Mouse (Mus musculus) forebrain, embryonic 15.5 days (tissue): ENCODE measurements around the gene Morf4l1. TPM values are rescaled to one million over a fixed set of nuclear protein-coding genes. Genes with fewer than 3 reads are reported as not detected.
A peak's percentile ranks its signal among the peaks of the same experiment; 100 is the strongest.

Source experiments
- ATAC-seq: fragments of 200-750 bp; cut with Nextera tagmentation; replicated peaks from 2 replicates; pipeline ENCODE4 v1.8.0; 2017; ENCODE audit warnings: mild to moderate bottlenecking, moderate TSS enrichment, moderate library complexity
- H3K27ac ChIP-seq: fragments of 300-500 bp; sonication (generic); replicated peaks from 2 replicates; pipeline ENCODE4 v1.5.1; 2015; ENCODE audit warnings: mild to moderate bottlenecking, inconsistent platforms
- H3K27me3 ChIP-seq: fragments of 300-500 bp; sonication (generic); 2 replicates; pipeline ENCODE4 v1.6.1; 2015; ENCODE audit warnings: inconsistent platforms
- H3K36me3 ChIP-seq: fragments of 300-500 bp; sonication (generic); 2 replicates; pipeline ENCODE4 v1.6.1; 2015; ENCODE audit warnings: mild to moderate bottlenecking, inconsistent platforms
- H3K4me1 ChIP-seq: fragments of 300-500 bp; sonication (generic); 2 replicates; pipeline ENCODE4 v1.6.1; 2015; ENCODE audit warnings: inconsistent platforms
- H3K4me2 ChIP-seq: fragments of 300-500 bp; sonication (generic); replicated peaks from 2 replicates; pipeline ENCODE4 v1.6.1; 2015; ENCODE audit warnings: mild to moderate bottlenecking, inconsistent platforms
- H3K4me3 ChIP-seq: fragments of 300-500 bp; sonication (generic); 2 replicates; pipeline ENCODE4 v1.5.1; 2015; ENCODE audit warnings: mild to moderate bottlenecking, inconsistent platforms
- H3K9ac ChIP-seq: fragments of 300-500 bp; sonication (generic); replicated peaks from 2 replicates; pipeline ENCODE4 v1.6.1; 2015; ENCODE audit warnings: mild to moderate bottlenecking, inconsistent platforms
- H3K9me3 ChIP-seq: fragments of 300-500 bp; sonication (generic); 2 replicates; pipeline ENCODE4 v1.6.1; 2016; ENCODE audit warnings: inconsistent platforms
- WGBS: fragments of 180-500 bp; shearing (Covaris S2); methylation state at CpG from one replicate; pipeline ENCODE4 v1.1.7; 2015; ENCODE audit warnings: mixed read lengths; 5-methylcytosine and 5-hydroxymethylcytosine counted together
- polyA plus RNA-seq: library from polyadenylated mRNA; unstranded; fragments of >200 nt; fragmentation: Nextera tagmentation; extraction: Ambion mirVana; gene quantifications from 2 replicates; pipeline ENCODE4 v1.2.1, GENCODE M21; 2015

The Morf4l1 gene
- polyA plus RNA-seq, 1 experiment from 2014 or later: 483 TPM

GRCm38 (mm10) chr9:90127146-90127545 is 12.6 kb upstream of the Morf4l1 start:
- Histone ChIP-seq H3K4me1 (peaks cover 12% of the 10 kb centered on the region; the same call in 1 of the 2 replicates), H3K27ac (no peak overlapping the region), H3K4me2 (no peak overlapping the region), H3K9ac (no peak overlapping the region), H3K9me3 (no peaks in the 10 kb centered on the region), H3K4me3 (no peak overlapping the region), H3K27me3 (no peaks in the 10 kb centered on the region), H3K36me3 (no peaks in the 10 kb centered on the region)
- no peak for ATAC-seq
- WGBS: 66% methylated on average over 6 of the region's 6 CpGs

- Histone ChIP-seq H3K27me3 (no peaks in the 10 kb centered on the region), H3K4me1 (peaks cover 12% of the 10 kb centered on the region; the same call in 1 of the 2 replicates)
- 1% methylated on average over 30 of the region's 30 CpGs for WGBS
Observed at GRCm38 (mm10) chr9:90126260-90127010, 11.9 kb upstream of the Morf4l1 start.

GRCm38 (mm10) chr9:90125416-90126099 is 11.0 kb upstream of the Morf4l1 start:
- no peak for ATAC-seq
- H3K27ac ChIP-seq: no peak overlapping the region
- peak overlapping the region; percentile 32 for H3K4me2 ChIP-seq
- H3K4me3 ChIP-seq: peak overlapping the region; percentile 15; the same call in 1 of the 2 replicates
- WGBS: 20% methylated on average over 7 of the region's 7 CpGs
- H3K9ac ChIP-seq: no peak overlapping the region
- peaks cover 12% of the 10 kb centered on the region; the same call in 1 of the 2 replicates for H3K4me1 ChIP-seq
- H3K27me3 ChIP-seq: no peaks in the 10 kb centered on the region
- H3K9me3 ChIP-seq: no peaks in the 10 kb centered on the region
- no peaks in the 10 kb centered on the region for H3K36me3 ChIP-seq

More at GRCm38 (mm10) chr9:90126260-90127010, 11.9 kb upstream of the Morf4l1 start:
- Histone ChIP-seq H3K9ac (no peak overlapping the region), H3K36me3 (no peaks in the 10 kb centered on the region), H3K4me3 (peak overlapping the region; percentile 15; the same call in 1 of the 2 replicates), H3K4me2 (peak overlapping the region; percentile 32), H3K27ac (no peak overlapping the region), H3K9me3 (no peaks in the 10 kb centered on the region)
- peak; percentile 58 for ATAC-seq

GRCm38 (mm10) chr9:90124873-90125245 is 10.3 kb upstream of the Morf4l1 start:
- ATAC-seq: peak; percentile 32; the same call in 1 of the 2 replicates
- peak overlapping the region; percentile 4; the same call in 1 of the 2 replicates for H3K4me3 ChIP-seq
- H3K4me1 ChIP-seq: peaks cover 12% of the 10 kb centered on the region; the same call in 1 of the 2 replicates
- 0 out of 2 replicates have a peak overlapping the region, but pooled peaks have one; percentile 13 for H3K4me2 ChIP-seq
- 20% methylated on average over 8 of the region's 8 CpGs for WGBS
- no peak overlapping the region for H3K27ac ChIP-seq
- H3K36me3 ChIP-seq: no peaks in the 10 kb centered on the region
- no peaks in the 10 kb centered on the region for H3K9me3 ChIP-seq
- H3K27me3 ChIP-seq: no peaks in the 10 kb centered on the region
- H3K9ac ChIP-seq: no peak overlapping the region

- no peak overlapping the region for H3K4me3 ChIP-seq
- H3K4me2 ChIP-seq: 0 out of 2 replicates have a peak overlapping the region, but pooled peaks have one; percentile 13
- WGBS: 39% methylated on average over 11 of the region's 11 CpGs
Observed at GRCm38 (mm10) chr9:90124156-90124872, 9.7 kb upstream of the Morf4l1 start.

GRCm38 (mm10) chr9:90122246-90122740 is 7.7 kb upstream of the Morf4l1 start:
- H3K4me3 ChIP-seq: no peak overlapping the region
- H3K4me1 ChIP-seq: peaks cover 12% of the 10 kb centered on the region; the same call in 1 of the 2 replicates
- H3K4me2 ChIP-seq: no peak overlapping the region
- ATAC-seq: no peak
- H3K36me3 ChIP-seq: no peaks in the 10 kb centered on the region
- H3K9ac ChIP-seq: no peak overlapping the region
- H3K27ac ChIP-seq: no peak overlapping the region
- 73% methylated on average over 4 of the region's 4 CpGs for WGBS
- H3K27me3 ChIP-seq: no peaks in the 10 kb centered on the region
- H3K9me3 ChIP-seq: no peaks in the 10 kb centered on the region

More at GRCm38 (mm10) chr9:90124156-90124872, 9.7 kb upstream of the Morf4l1 start:
- ATAC-seq: peak; percentile 36; the same call in 1 of the 2 replicates
- Histone ChIP-seq H3K27me3 (no peaks in the 10 kb centered on the region), H3K9me3 (no peaks in the 10 kb centered on the region), H3K4me1 (peaks cover 12% of the 10 kb centered on the region; the same call in 1 of the 2 replicates), H3K27ac (no peak overlapping the region), H3K9ac (no peak overlapping the region), H3K36me3 (no peaks in the 10 kb centered on the region)

- no peak overlapping the region for H3K4me3 ChIP-seq
- ATAC-seq: no peak
- no peaks in the 10 kb centered on the region for H3K27me3 ChIP-seq
- H3K4me1 ChIP-seq: peaks cover 11% of the 10 kb centered on the region
- no peak overlapping the region for H3K27ac ChIP-seq
- H3K9me3 ChIP-seq: no peaks in the 10 kb centered on the region
- no peaks in the 10 kb centered on the region for H3K36me3 ChIP-seq
- no peak overlapping the region for H3K9ac ChIP-seq
- no peak overlapping the region for H3K4me2 ChIP-seq
Observed at GRCm38 (mm10) chr9:90117234-90117633, 2.7 kb upstream of the Morf4l1 start.

- Histone ChIP-seq H3K4me3 (peak overlapping the region; percentile 63), H3K27me3 (no peaks in the 10 kb centered on the region), H3K27ac (no peak overlapping the region), H3K9me3 (no peaks in the 10 kb centered on the region), H3K4me2 (peak overlapping the region; percentile 58), H3K36me3 (no peaks in the 10 kb centered on the region), H3K4me1 (peaks cover 28% of the 10 kb centered on the region), H3K9ac (peak overlapping the region; percentile 54)
- no peak for ATAC-seq
Observed at GRCm38 (mm10) chr9:90115308-90115700, 730 bp upstream of the Morf4l1 start.

- H3K9ac ChIP-seq: peak overlapping the region; percentile 70
- H3K4me1 ChIP-seq: peaks cover 41% of the 10 kb centered on the region
- no peaks in the 10 kb centered on the region for H3K9me3 ChIP-seq
- H3K27ac ChIP-seq: peak overlapping the region; percentile 97
- ATAC-seq: peak; percentile 68
- H3K4me2 ChIP-seq: peak overlapping the region; percentile 64
- no peaks in the 10 kb centered on the region for H3K27me3 ChIP-seq
- under 1% methylated on average over 82 of the region's 82 CpGs for WGBS
- peak overlapping the region; percentile 63 for H3K4me3 ChIP-seq
- peaks cover 7% of the 10 kb centered on the region; the same call in 1 of the 2 replicates for H3K36me3 ChIP-seq
Observed at GRCm38 (mm10) chr9:90113651-90114566, 665 bp downstream of the Morf4l1 start.

GRCm38 (mm10) chr9:90113151-90113550 is 1.4 kb downstream of the Morf4l1 start:
- H3K9me3 ChIP-seq: no peaks in the 10 kb centered on the region
- peak overlapping the region; percentile 97 for H3K27ac ChIP-seq
- ATAC-seq: no peak
- H3K4me1 ChIP-seq: peaks cover 41% of the 10 kb centered on the region
- H3K27me3 ChIP-seq: no peaks in the 10 kb centered on the region
- H3K4me2 ChIP-seq: peak overlapping the region; percentile 64
- WGBS: 2% methylated on average over 13 of the region's 13 CpGs
- H3K4me3 ChIP-seq: peak overlapping the region; percentile 63
- peaks cover 11% of the 10 kb centered on the region; the same call in 1 of the 2 replicates for H3K36me3 ChIP-seq
- peak overlapping the region; percentile 70 for H3K9ac ChIP-seq

GRCm38 (mm10) chr9:90109386-90109785 is 5.2 kb downstream of the Morf4l1 start:
- no peak overlapping the region for H3K4me3 ChIP-seq
- no peak overlapping the region for H3K4me2 ChIP-seq
- H3K9ac ChIP-seq: no peak overlapping the region
- no peaks in the 10 kb centered on the region for H3K9me3 ChIP-seq
- no peaks in the 10 kb centered on the region for H3K27me3 ChIP-seq
- ATAC-seq: no peak
- peaks cover 38% of the 10 kb centered on the region for H3K4me1 ChIP-seq
- 86% methylated on average over 6 of the region's 6 CpGs for WGBS
- H3K36me3 ChIP-seq: peaks cover 22% of the 10 kb centered on the region
- H3K27ac ChIP-seq: no peak overlapping the region
